Comparison of ENCODE assay signal across 8 mouse cellular contexts in genomic region chr10:59896911-59897331, GRCm38 (mm10). TPM values are rescaled to one million over a fixed set of nuclear protein-coding genes. Genes with fewer than 3 reads are reported as not detected.
DNase-seq lines count a peak whose midpoint lies in the region; ATAC-seq and TF ChIP-seq lines count a peak whose summit lies in the region.

No protein-coding gene starts in this region.

- H3K4me3 ChIP-seq in heart, embryonic 16.5 days (ENCODE audit: low read length): no peak overlapping the region
- no peak overlapping the region for H3K4me3 ChIP-seq in myocyte

- peak overlapping the region; percentile 68 for H3K27ac ChIP-seq in heart, embryonic 16.5 days (ENCODE audit: low read length)

- peaks cover 53% of the 10 kb centered on the region for H3K4me1 ChIP-seq in heart, embryonic 16.5 days (ENCODE audit: control insufficient read depth, insufficient read depth, low read length)

- H3K9me3 ChIP-seq in heart, embryonic 16.5 days (replicated peaks; ENCODE audit: control insufficient read depth, low read length): no peaks in the 10 kb centered on the region

- H3K27me3 ChIP-seq in heart, embryonic 16.5 days (ENCODE audit: control insufficient read depth, insufficient read depth, low read length): no peaks in the 10 kb centered on the region
- no peaks in the 10 kb centered on the region for H3K27me3 ChIP-seq in myocyte (ENCODE audit: control insufficient read depth, insufficient read depth, insufficient read length)

- 68% methylated on average over 3 of the region's 3 CpGs for WGBS in heart, embryonic 16.5 days

- H3K4me2 ChIP-seq in heart, embryonic 16.5 days (ENCODE audit: low read depth, low read length): no peak overlapping the region
- peak overlapping the region; percentile 37 for H3K4me2 ChIP-seq in myocyte (ENCODE audit: low read depth)

- peak; percentile 83 for DNase-seq in adrenal gland, adult (ENCODE audit: inconsistent age in 2 of 2, low spot score in 1 of 2)
- DNase-seq in adrenal gland, adult 2 months: no peak
- DNase-seq in Muller cell, postnatal 12 days (ENCODE audit: inconsistent ontology term): peak; percentile 77
- DNase-seq in liver: peak; percentile 53
- DNase-seq in layer of hippocampus, adult 8-10 months (ENCODE audit: low spot score in 2 of 2): no peak
- no peak for DNase-seq in cerebellum, postnatal 14 days

- H3K79me2 ChIP-seq in myocyte (ENCODE audit: control insufficient read depth, insufficient read depth): no peaks in the 10 kb centered on the region

- no peak overlapping the region for H3ac ChIP-seq in myocyte (ENCODE audit: control insufficient read depth, insufficient read length)

- H3K9ac ChIP-seq in heart, embryonic 16.5 days (ENCODE audit: low read length): no peak overlapping the region

- peaks cover 28% of the 10 kb centered on the region for H3K36me3 ChIP-seq in heart, embryonic 16.5 days (ENCODE audit: control insufficient read depth, insufficient read depth)
- peaks cover 28% of the 10 kb centered on the region for H3K36me3 ChIP-seq in myocyte (ENCODE audit: control insufficient read depth, insufficient read depth)

- no peak for TF ChIP-seq POLR2A in myocyte (IDR thresholded peaks at IDR 0.05; ENCODE audit: insufficient read length, low read depth)

- ATAC-seq in heart, embryonic 16.5 days (replicated peaks; ENCODE audit: extremely low read depth, insufficient read depth, low FRiP score): no peak

TF ChIP-seq in myocyte, 11 proteins besides CTCF, POLR2A, EP300 and RAD21:
- no peak for TF ChIP-seq MAX (IDR thresholded peaks at IDR 0.05; ENCODE audit: low read depth)
- TF ChIP-seq TCF12 (IDR thresholded peaks at IDR 0.05; ENCODE audit: insufficient read depth, poor library complexity, severe bottlenecking): no peak
- no peak for TF ChIP-seq CEBPB (IDR thresholded peaks at IDR 0.05; ENCODE audit: insufficient read depth, poor library complexity, severe bottlenecking)
- no peak for TF ChIP-seq MYOG (IDR thresholded peaks at IDR 0.05; ENCODE audit: control insufficient read depth in 1 of 3, insufficient read depth in 1 of 3, insufficient read length in 2 of 3, low read depth in 2 of 3)
- no peak for TF ChIP-seq USF1 (IDR thresholded peaks at IDR 0.05; ENCODE audit: low read depth)
- no peak for TF ChIP-seq POLR2AphosphoS2 (IDR thresholded peaks at IDR 0.05; ENCODE audit: insufficient read length, low read depth)
- no peak for TF ChIP-seq E2F4 (IDR thresholded peaks at IDR 0.05; ENCODE audit: insufficient read depth)
- TF ChIP-seq MYOD1 (IDR thresholded peaks at IDR 0.05; ENCODE audit: control insufficient read depth in 1 of 3, insufficient read length in 2 of 3, low read depth in 2 of 3): no peak
- no peak for TF ChIP-seq TCF3 (IDR thresholded peaks at IDR 0.05; ENCODE audit: insufficient read length, low read depth)
- no peak for TF ChIP-seq SRF (IDR thresholded peaks at IDR 0.05; ENCODE audit: control insufficient read depth, insufficient read length, low read depth)
- no peak for TF ChIP-seq REST (IDR thresholded peaks at IDR 0.05; ENCODE audit: insufficient read depth, insufficient read length)

RNA-seq across cellular contexts. Expression of gene Dnajb12, which starts 17.6 kb away (rescaled TPM):
- total RNA-seq in adrenal gland, adult 2 months (2021): 10 to 100 TPM; 56.0 to 63.9 TPM
- 48.8 and 67.3 TPM in 2 replicates for polyA plus RNA-seq in adrenal gland, adult 2 months (2012; rRNA removed)
- 22.1 and 26.3 TPM in 2 replicates for polyA plus RNA-seq in heart, embryonic 16.5 days (2015; fragmentation: Nextera tagmentation; extraction: Ambion mirVana)
- polyA plus RNA-seq in myocyte (2012; fragmentation: generic; extraction: Trizol): 45.2 TPM
- total RNA-seq in layer of hippocampus, adult 8-10 months (2022): 10 to 100 TPM; 51.1 to 55.4 (median 52.6) TPM

RNA-seq across cellular contexts. Expression of gene Ddit4, which starts 54.7 kb away (rescaled TPM):
- 10 to 100 TPM; 53.1 to 56.1 TPM for total RNA-seq in adrenal gland, adult 2 months (2021)
- 151 and 157 TPM in 2 replicates for polyA plus RNA-seq in adrenal gland, adult 2 months (2012; rRNA removed)
- polyA plus RNA-seq in heart, embryonic 16.5 days (2015; fragmentation: Nextera tagmentation; extraction: Ambion mirVana): 29.0 and 31.9 TPM in 2 replicates
- polyA plus RNA-seq in myocyte (2012; fragmentation: generic; extraction: Trizol): 266 TPM
- total RNA-seq in layer of hippocampus, adult 8-10 months (2022): 10 to 100 TPM; 51.3 to 71.6 (median 61.4) TPM

Comparison
In these comparisons a context has a peak if more than half of its experiments do, and no peak if none do; other contexts are left out.
1. DNase-seq: peak in adrenal gland, adult (2 of 2), Muller cell, postnatal 12 days (single experiment) and liver (single experiment); none in adrenal gland, adult 2 months (single experiment), layer of hippocampus, adult 8-10 months (0 of 2) and cerebellum, postnatal 14 days (0 of 2).